Mouse (Mus musculus): ENCODE data around the gene Il17a.

- TF ChIP-seq GATA1 (IDR thresholded peaks at IDR 0.05; ENCODE audit: borderline replicate concordance, low read length) (no peak), FLI1 (IDR thresholded peaks at IDR 0.05; ENCODE audit: low read length) (no peak)
Observed at GRCm38 (mm10) chr1:20759799-20760198, 29.1 kb downstream of the Il17a start.
